ENCODE assay signal across 8 mouse cellular contexts in genomic region chr16:91553625-91554024, GRCm38 (mm10). TPM values are rescaled to one million over a fixed set of nuclear protein-coding genes. Genes with fewer than 3 reads are reported as not detected.
A peak's percentile ranks its signal among the peaks of the same experiment; 100 is the strongest.
DNase-seq lines count a peak whose midpoint lies in the region; ATAC-seq lines count a peak whose summit lies in the region.

No protein-coding gene starts in this region.

- ATAC-seq in hindbrain, embryonic 13.5 days (ENCODE audit: low FRiP score), result no peak
- peak; percentile 72 for ATAC-seq in activated CD4-positive, CD25-positive, alpha-beta regulatory T cell, adult 4 months
- ATAC-seq in hindbrain, embryonic 14.5 days (ENCODE audit: low FRiP score), result no peak

- DNase-seq in hindbrain, embryonic 10.5 days (ENCODE audit: low spot score), result no peak
- peak; percentile 61 for DNase-seq in induced T-regulatory cell, adult 2 months (ENCODE audit: low read depth)
- DNase-seq in lung, postnatal 36 days, result peak; percentile 83
- DNase-seq in urinary bladder, postnatal 10 days (ENCODE audit: low spot score), result no peak
- no peak for DNase-seq in hindbrain, embryonic 14.5 days (ENCODE audit: low spot score)
- no peak for DNase-seq in MN1 (ENCODE audit: low spot score)

- H3K9ac ChIP-seq in hindbrain, embryonic 13.5 days, result peak overlapping the region; percentile 19; the same call in 1 of the 2 replicates
- no peak overlapping the region for H3K9ac ChIP-seq in hindbrain, embryonic 14.5 days

- peaks cover 28% of the 10 kb centered on the region for H3K4me1 ChIP-seq in hindbrain, embryonic 13.5 days (replicated peaks)
- H3K4me1 ChIP-seq in hindbrain, embryonic 10.5 days (replicated peaks), result peaks cover 50% of the 10 kb centered on the region
- H3K4me1 ChIP-seq in hindbrain, embryonic 14.5 days (replicated peaks; ENCODE audit: control insufficient read depth, insufficient read depth, low read length), result peaks cover 23% of the 10 kb centered on the region

- no peaks in the 10 kb centered on the region for H3K9me3 ChIP-seq in hindbrain, embryonic 13.5 days
- H3K9me3 ChIP-seq in hindbrain, embryonic 10.5 days, result no peaks in the 10 kb centered on the region
- H3K9me3 ChIP-seq in hindbrain, embryonic 14.5 days (ENCODE audit: control insufficient read depth, low read length), result no peaks in the 10 kb centered on the region

- no peak overlapping the region for H3K4me2 ChIP-seq in hindbrain, embryonic 13.5 days
- no peak overlapping the region for H3K4me2 ChIP-seq in hindbrain, embryonic 14.5 days (replicated peaks)

- no peak overlapping the region for H3K27ac ChIP-seq in hindbrain, embryonic 13.5 days
- H3K27ac ChIP-seq in hindbrain, embryonic 10.5 days, result no peak overlapping the region
- no peak overlapping the region for H3K27ac ChIP-seq in hindbrain, embryonic 14.5 days

- H3K36me3 ChIP-seq in hindbrain, embryonic 13.5 days, result peaks cover 23% of the 10 kb centered on the region
- H3K36me3 ChIP-seq in hindbrain, embryonic 10.5 days, result peaks cover 21% of the 10 kb centered on the region
- H3K36me3 ChIP-seq in hindbrain, embryonic 14.5 days (replicated peaks; ENCODE audit: control insufficient read depth, insufficient read depth), result peaks cover 23% of the 10 kb centered on the region

- H3K4me3 ChIP-seq in hindbrain, embryonic 13.5 days, result no peak overlapping the region
- no peak overlapping the region for H3K4me3 ChIP-seq in hindbrain, embryonic 10.5 days
- H3K4me3 ChIP-seq in hindbrain, embryonic 14.5 days (replicated peaks; ENCODE audit: low read length), result no peak overlapping the region

- no peaks in the 10 kb centered on the region for H3K27me3 ChIP-seq in hindbrain, embryonic 13.5 days
- no peaks in the 10 kb centered on the region for H3K27me3 ChIP-seq in hindbrain, embryonic 10.5 days (ENCODE audit: insufficient read depth, poor library complexity, severe bottlenecking)
- no peaks in the 10 kb centered on the region for H3K27me3 ChIP-seq in hindbrain, embryonic 14.5 days (ENCODE audit: control insufficient read depth, insufficient read depth, low read length)

- WGBS in hindbrain, embryonic 13.5 days, result 58% methylated on average over 12 of the region's 12 CpGs
- WGBS in hindbrain, embryonic 10.5 days, result 73% methylated on average over 12 of the region's 12 CpGs
- 57% methylated on average over 12 of the region's 12 CpGs for WGBS in hindbrain, embryonic 14.5 days

RNA-seq across cellular contexts. Expression of gene Ifngr2, which starts 6.8 kb away (rescaled TPM):
- 72.1 and 73.0 TPM in 2 replicates for polyA plus RNA-seq in hindbrain, embryonic 13.5 days (2015; fragmentation: Nextera tagmentation; extraction: Ambion mirVana)
- 25.1 and 36.7 TPM in 2 replicates for polyA plus RNA-seq in hindbrain, embryonic 10.5 days (2016; fragmentation: Nextera tagmentation; extraction: Ambion mirVana)
- polyA plus RNA-seq in activated CD4-positive, CD25-positive, alpha-beta regulatory T cell, adult 4 months (2017; shearing (Covaris generic)), result 10 to 100 TPM; 19.8 to 20.6 TPM
- 106 and 114 TPM in 2 replicates for polyA plus RNA-seq in hindbrain, embryonic 14.5 days (2014; fragmentation: Nextera tagmentation; extraction: Ambion mirVana)

RNA-seq across cellular contexts. Expression of gene Tmem50b, which starts 44.0 kb away (rescaled TPM):
- polyA plus RNA-seq in hindbrain, embryonic 13.5 days (2015; fragmentation: Nextera tagmentation; extraction: Ambion mirVana), result 69.1 and 69.5 TPM in 2 replicates
- polyA plus RNA-seq in hindbrain, embryonic 10.5 days (2016; fragmentation: Nextera tagmentation; extraction: Ambion mirVana), result 37.6 and 45.9 TPM in 2 replicates
- polyA plus RNA-seq in activated CD4-positive, CD25-positive, alpha-beta regulatory T cell, adult 4 months (2017; shearing (Covaris generic)), result 10 to 100 TPM; 34.6 to 38.3 TPM
- polyA plus RNA-seq in hindbrain, embryonic 14.5 days (2014; fragmentation: Nextera tagmentation; extraction: Ambion mirVana), result 106 and 127 TPM in 2 replicates

Comparison
In these comparisons a context has a peak if more than half of its experiments do, and no peak if none do; other contexts are left out.
1. DNase-seq: peak in induced T-regulatory cell, adult 2 months (single experiment) and lung, postnatal 36 days (single experiment); none in hindbrain, embryonic 10.5 days (single experiment), urinary bladder, postnatal 10 days (single experiment), hindbrain, embryonic 14.5 days (single experiment) and MN1 (single experiment).